Comparison of ENCODE assay signal across 8 mouse cellular contexts in the genomic region with DNA sequence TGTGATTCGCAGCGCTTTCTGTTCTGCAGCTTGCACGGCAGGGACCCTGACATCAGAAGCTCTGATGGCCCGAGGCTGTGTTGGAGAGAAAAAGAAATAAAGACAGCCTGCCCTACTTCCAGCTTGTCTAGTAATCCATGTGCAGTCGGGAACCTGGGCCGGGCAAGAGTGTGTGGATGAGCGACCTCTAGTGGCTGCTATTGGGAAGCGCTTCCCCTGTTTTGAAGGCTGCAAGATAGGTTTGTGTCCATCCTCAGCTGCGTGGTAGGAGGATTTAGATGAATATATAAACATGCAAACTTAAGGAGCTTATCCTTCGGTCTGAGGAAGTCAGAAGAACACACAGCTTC.
DNase-seq lines count a peak whose midpoint lies in the region; ATAC-seq lines count a peak whose summit lies in the region.

No protein-coding gene starts in this region.

- H3K36me3 ChIP-seq in hindbrain, embryonic 14.5 days (replicated peaks; ENCODE audit: control insufficient read depth, insufficient read depth): no peaks in the 10 kb centered on the region

- peak overlapping the region; percentile 42 for H3K4me2 ChIP-seq in hindbrain, embryonic 14.5 days (replicated peaks)

- H3K4me3 ChIP-seq in hindbrain, embryonic 14.5 days (replicated peaks; ENCODE audit: low read length): peak overlapping the region; percentile 12; the same call in 1 of the 2 replicates

- no peak overlapping the region for H3K27ac ChIP-seq in hindbrain, embryonic 14.5 days

- DNase-seq in MN1 (ENCODE audit: low spot score): peak; percentile 71
- peak; percentile 89 for DNase-seq in cerebellum, adult 9-10 months
- DNase-seq in frontal cortex, postnatal 25 days (ENCODE audit: low spot score in 2 of 2): peak; percentile 75 to 81
- peak; percentile 86 for DNase-seq in hindbrain, embryonic 14.5 days (ENCODE audit: low spot score)
- peak; percentile 61 to 72 for DNase-seq in layer of hippocampus, postnatal 25 days (ENCODE audit: extremely low spot score in 1 of 2, low spot score in 1 of 2)
- DNase-seq in lung, postnatal 36 days: peak; percentile 85
- DNase-seq in retina, postnatal 7 days (ENCODE audit: low read depth, low spot score): peak; percentile 69
- DNase-seq in urinary bladder, postnatal 14 days (ENCODE audit: low spot score): peak; percentile 74

- 1% methylated on average over 10 of the region's 10 CpGs for WGBS in hindbrain, embryonic 14.5 days

- peak; percentile 79 for ATAC-seq in hindbrain, embryonic 14.5 days (ENCODE audit: low FRiP score)

- peaks cover 4% of the 10 kb centered on the region for H3K9me3 ChIP-seq in hindbrain, embryonic 14.5 days (ENCODE audit: control insufficient read depth, low read length)

- H3K9ac ChIP-seq in hindbrain, embryonic 14.5 days: peak overlapping the region; percentile 37; the same call in 1 of the 2 replicates

- no peaks in the 10 kb centered on the region for H3K27me3 ChIP-seq in hindbrain, embryonic 14.5 days (ENCODE audit: control insufficient read depth, insufficient read depth, low read length)

- H3K4me1 ChIP-seq in hindbrain, embryonic 14.5 days (replicated peaks; ENCODE audit: control insufficient read depth, insufficient read depth, low read length): no peaks in the 10 kb centered on the region; the same call in 1 of the 2 replicates
